Mouse (Mus musculus) CD4-positive, CD25-positive, alpha-beta regulatory T cell, adult 9 weeks (primary cell): ENCODE data around the gene Gm7694. TPM values are rescaled to one million over a fixed set of nuclear protein-coding genes. Genes with fewer than 3 reads are reported as not detected.

Experiments used
- polyA plus RNA-seq: library from polyadenylated mRNA; unstranded; fragments of 100-300 nt; shearing (Covaris generic); gene quantifications from one replicate; pipeline ENCODE4 v1.2.1, GENCODE M21; 2017

The Gm7694 gene
- polyA plus RNA-seq = not detected

DNA sequence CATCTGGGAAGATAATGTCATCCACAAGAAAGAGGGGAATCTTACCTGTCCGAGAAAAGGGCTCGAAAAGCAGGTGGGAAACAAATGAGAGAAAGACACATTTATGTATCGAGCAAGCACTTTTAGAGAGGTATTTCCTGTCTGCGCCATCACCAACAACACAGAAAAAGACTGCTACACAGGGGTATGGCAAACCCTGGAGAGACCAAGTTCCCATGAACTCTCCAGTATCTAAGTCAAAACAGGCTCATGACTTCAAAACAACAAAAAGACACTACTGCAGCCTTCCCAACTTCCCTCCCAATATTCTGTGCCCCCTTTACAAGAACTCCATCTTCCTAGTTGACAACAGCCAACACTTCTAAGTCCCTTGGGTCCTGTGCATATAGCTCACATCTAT lies at the start of gene Gm7694:
Gene Gm7694 (minus strand): TSS at position 101 of the 400 bp plus-strand sequence.

DNA sequence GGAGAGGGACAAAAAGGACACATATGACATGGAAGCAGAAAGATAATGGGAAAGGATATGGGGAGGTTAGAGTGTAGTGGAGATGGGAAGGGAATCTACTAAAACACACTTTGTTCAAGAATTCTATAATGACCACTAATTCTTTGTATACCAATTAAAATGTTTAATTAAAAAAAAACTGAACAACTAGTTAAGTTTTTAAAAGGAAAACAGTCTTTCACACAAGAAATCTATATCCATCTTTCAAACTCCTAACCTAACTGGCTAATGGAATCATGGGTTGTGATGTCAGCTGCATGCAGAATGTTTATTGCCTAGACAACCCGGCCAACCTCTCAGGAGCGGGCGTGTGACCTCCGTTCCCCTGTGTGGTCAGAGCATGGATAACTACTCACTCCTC lies 2.4 kb upstream of the Gm7694 start, which contains the start of gene Spata46:
Gene Spata46 (plus strand): TSS at position 301 of the 400 bp plus-strand sequence.

DNA sequence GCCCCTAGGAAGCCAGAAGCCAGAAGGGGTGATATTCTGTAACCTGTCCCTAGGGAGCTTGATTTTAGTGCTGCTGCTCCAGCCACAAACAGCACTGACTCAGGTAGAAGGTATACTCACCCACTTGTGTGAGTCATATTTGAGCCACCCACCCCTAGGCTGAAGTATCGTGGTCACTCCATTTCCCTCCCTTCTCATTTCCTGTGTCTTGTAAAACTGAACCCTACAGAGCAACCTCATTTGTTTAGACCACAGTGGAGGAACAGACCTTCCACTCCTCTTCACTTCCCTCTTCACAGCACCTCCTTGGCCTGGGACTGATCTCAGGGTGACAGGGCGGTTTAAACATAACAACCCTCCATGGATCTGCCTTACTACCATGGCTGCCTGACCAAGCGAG lies 29.1 kb downstream of the Gm7694 start, which contains the start of gene Sh2d1b1:
Gene Sh2d1b1 (plus strand): TSS at position 305 of the 400 bp plus-strand sequence.

Other genes starting within 250 kb of the Gm7694 start
- gene Ddr2, start 195.6 kb downstream of the Gm7694 start, polyA plus RNA-seq = not detected
- 11.6 TPM for gene Uap1, start 131.4 kb downstream of the Gm7694 start, polyA plus RNA-seq
- gene Uhmk1, start 90.9 kb downstream of the Gm7694 start, polyA plus RNA-seq = 5.7 TPM
- gene Sh2d1b2, start 73.6 kb downstream of the Gm7694 start, polyA plus RNA-seq = not detected
- gene Sh2d1b1, start 29.0 kb downstream of the Gm7694 start, polyA plus RNA-seq = not detected
- gene Spata46, start 2.5 kb upstream of the Gm7694 start, polyA plus RNA-seq = not detected